Mouse (Mus musculus) bone marrow macrophage, adult 2 months (primary cell): ENCODE results near the gene Wdr12.

Experiments
- CTCF ChIP-seq: IDR thresholded peaks from 2 replicates; pipeline ENCODE4 v1.5.1; 2012; ENCODE audit warnings: low read depth, mild to moderate bottlenecking, low read length, moderate library complexity
- POLR2A ChIP-seq: IDR thresholded peaks from 2 replicates; pipeline ENCODE4 v1.6.1; 2012; ENCODE audit warnings: mild to moderate bottlenecking, low read depth, low read length, borderline replicate concordance

DNA sequence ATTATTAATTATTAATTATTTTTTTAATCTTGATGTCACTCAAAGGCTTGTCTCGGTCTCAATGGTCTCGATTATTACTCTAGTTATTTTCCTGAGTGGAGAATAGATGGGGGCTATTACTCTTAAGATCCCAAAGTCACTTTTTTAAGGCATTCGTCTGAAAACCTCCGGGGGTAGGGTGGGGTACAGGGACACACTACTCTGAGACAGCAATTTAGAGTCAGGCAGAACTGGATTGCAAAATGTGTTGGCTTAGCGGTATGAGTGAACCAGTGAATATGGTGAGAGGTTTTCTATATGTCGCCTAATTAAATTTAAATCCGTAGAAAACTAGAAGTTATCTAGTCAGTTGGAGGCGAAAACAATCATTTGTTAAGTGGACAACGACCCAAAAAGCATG, 394 bp upstream of the Wdr12 start:
- TF ChIP-seq CTCF (no peak), POLR2A (no peak)
